Mouse (Mus musculus) myocyte (in vitro differentiated cells): Measurements from ENCODE around the gene Ccdc87. TPM values are rescaled to one million over a fixed set of nuclear protein-coding genes. Genes with fewer than 3 reads are reported as not detected.
"Not testable (repeated sequence)": the region's sequence is repeated elsewhere in the genome, so short reads cannot be mapped to it uniquely, and the experiment has no call there.

Experiments
- H3K27me3 ChIP-seq: one replicate; pipeline ENCODE4 v1.6.1; 2011; ENCODE audit not compliant: control insufficient read depth, insufficient read depth, insufficient read length
- H3K36me3 ChIP-seq: one replicate; pipeline ENCODE4 v1.6.1; 2011; ENCODE audit not compliant: control insufficient read depth, insufficient read depth
- H3K4me2 ChIP-seq: one replicate; pipeline ENCODE4 v1.6.1; 2011; ENCODE audit warnings: low read depth, control low read depth
- H3K4me3 ChIP-seq: one replicate; pipeline ENCODE4 v1.5.1; 2011; ENCODE audit warnings: mild to moderate bottlenecking, control low read depth, moderate library complexity
- H3K79me2 ChIP-seq: one replicate; pipeline ENCODE4 v1.6.1; 2011; ENCODE audit not compliant: control insufficient read depth, insufficient read depth
- H3ac ChIP-seq: one replicate; pipeline ENCODE4 v1.6.1; 2011; ENCODE audit not compliant: control insufficient read depth, insufficient read length
- CEBPB ChIP-seq: IDR thresholded peaks from 2 replicates; pipeline ENCODE4 v1.6.1; 2011; ENCODE audit warnings: mild to moderate bottlenecking, moderate library complexity; ENCODE audit not compliant: poor library complexity, insufficient read depth, severe bottlenecking
- E2F4 ChIP-seq: IDR thresholded peaks from one replicate; pipeline ENCODE4 v1.6.1; 2011; ENCODE audit warnings: mild to moderate bottlenecking, control low read depth, moderate library complexity; ENCODE audit not compliant: insufficient read depth
- MAX ChIP-seq: IDR thresholded peaks from one replicate; pipeline ENCODE4 v1.6.1; 2011; ENCODE audit warnings: low read depth, mild to moderate bottlenecking, control low read depth
- MYOD1 ChIP-seq, 3 experiments: IDR thresholded peaks; one replicate each; pipeline ENCODE4 v1.6.1; 2011; ENCODE audit warnings: control low read depth in 2 of 3, low read depth in 2 of 3, mild to moderate bottlenecking in 2 of 3, moderate library complexity in 1 of 3; ENCODE audit not compliant: insufficient read length in 2 of 3, control insufficient read depth in 1 of 3
- MYOG ChIP-seq, 3 experiments: IDR thresholded peaks; one replicate each; pipeline ENCODE4 v1.6.1; 2011; ENCODE audit warnings: control low read depth in 2 of 3, low read depth in 2 of 3, mild to moderate bottlenecking in 2 of 3; ENCODE audit not compliant: insufficient read length in 2 of 3, control insufficient read depth in 1 of 3, insufficient read depth in 1 of 3
- POLR2A ChIP-seq: IDR thresholded peaks from one replicate; pipeline ENCODE4 v1.6.1; 2011; ENCODE audit warnings: low read depth, mild to moderate bottlenecking, control low read depth, moderate library complexity; ENCODE audit not compliant: insufficient read length
- POLR2AphosphoS2 ChIP-seq: IDR thresholded peaks from one replicate; pipeline ENCODE4 v1.6.1; 2011; ENCODE audit warnings: low read depth, control low read depth; ENCODE audit not compliant: insufficient read length
- REST ChIP-seq: IDR thresholded peaks from one replicate; pipeline ENCODE4 v1.6.1; 2011; ENCODE audit warnings: mild to moderate bottlenecking, control low read depth, moderate library complexity; ENCODE audit not compliant: insufficient read depth, insufficient read length
- SRF ChIP-seq: IDR thresholded peaks from one replicate; pipeline ENCODE4 v1.6.1; 2011; ENCODE audit warnings: low read depth; ENCODE audit not compliant: control insufficient read depth, insufficient read length
- TCF12 ChIP-seq: IDR thresholded peaks from one replicate; pipeline ENCODE4 v1.6.1; 2011; ENCODE audit warnings: mild to moderate bottlenecking, control low read depth; ENCODE audit not compliant: poor library complexity, insufficient read depth, severe bottlenecking
- TCF3 ChIP-seq: IDR thresholded peaks from one replicate; pipeline ENCODE4 v1.6.1; 2011; ENCODE audit warnings: low read depth, control low read depth; ENCODE audit not compliant: insufficient read length
- USF1 ChIP-seq: IDR thresholded peaks from one replicate; pipeline ENCODE4 v1.6.1; 2011; ENCODE audit warnings: low read depth, mild to moderate bottlenecking, control low read depth, moderate library complexity
- polyA plus RNA-seq: library from polyadenylated mRNA; unstranded; fragments of >200 nt; fragmentation: generic; extraction: Trizol; gene quantifications from one replicate; pipeline ENCODE4 v1.2.1, GENCODE M21; 2012; ENCODE audit warnings: missing spikeins

Gene Ccdc87
- polyA plus RNA-seq, 1 experiment = 0.04 TPM

DNA sequence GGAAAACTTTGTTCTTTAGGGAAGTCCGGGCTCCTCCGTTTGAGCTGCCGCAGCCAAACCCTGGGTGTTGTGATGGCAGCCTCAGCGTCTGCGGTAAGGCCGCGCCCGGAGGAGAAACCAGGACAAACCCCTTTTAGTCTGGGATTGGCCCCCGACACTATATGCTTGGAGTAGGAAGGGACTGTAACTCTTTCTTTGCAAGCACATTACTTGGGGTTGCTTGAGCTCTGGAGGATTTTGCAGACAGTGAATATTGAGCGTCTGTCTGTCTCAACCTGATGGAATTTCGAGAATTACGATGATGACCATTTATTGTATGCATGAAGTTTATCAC, 27.3 kb upstream of the Ccdc87 start:
- TF ChIP-seq TCF3 (no peak), POLR2AphosphoS2 (peak; percentile 33)
- Histone ChIP-seq H3ac (peak overlapping the region; percentile 40), H3K27me3 (no peaks in the 10 kb centered on the region)

DNA sequence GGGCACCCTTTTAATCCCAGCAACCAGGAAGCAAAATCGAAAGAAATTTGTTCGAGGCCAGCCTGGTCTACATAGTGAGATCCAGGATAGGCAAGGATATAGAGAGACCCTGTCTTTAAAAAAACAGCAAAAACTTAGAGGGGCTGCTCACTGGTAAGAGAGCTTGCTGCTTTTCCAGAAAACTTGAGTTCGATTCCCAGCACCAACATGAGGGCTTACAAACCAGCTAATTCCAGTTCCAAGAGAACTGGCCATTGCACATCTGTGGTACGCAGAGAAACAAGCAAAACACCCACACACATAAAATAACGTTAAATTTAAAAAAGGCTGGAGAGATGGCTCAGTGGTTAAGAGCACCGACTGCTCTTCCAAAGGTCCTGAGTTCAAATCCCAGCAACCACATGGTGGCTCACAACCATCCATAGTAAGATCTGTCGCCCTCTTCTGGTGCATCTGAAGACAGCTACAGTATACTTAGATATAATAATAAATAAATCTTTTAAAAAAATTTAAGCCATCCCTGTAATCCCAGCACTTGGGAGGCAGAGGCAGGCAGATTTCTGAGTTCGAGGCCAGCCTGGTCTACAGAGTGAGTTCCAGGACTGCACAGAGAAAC, 26.7 kb upstream of the Ccdc87 start:
- H3K4me3 ChIP-seq = peak overlapping the region; percentile 90
- not testable (repeated sequence) for H3K27me3 ChIP-seq, H3K36me3 ChIP-seq, H3ac ChIP-seq
- peaks cover 38% of the 10 kb centered on the region for H3K79me2 ChIP-seq
- peak overlapping the region; percentile 68 for H3K4me2 ChIP-seq

More for the DNA sequence above, 27.3 kb upstream of the Ccdc87 start:
- H3K36me3 ChIP-seq = no peaks in the 10 kb centered on the region
- peak overlapping the region; percentile 90 for H3K4me3 ChIP-seq
- H3K79me2 ChIP-seq = peaks cover 43% of the 10 kb centered on the region
- H3K4me2 ChIP-seq = peak overlapping the region; percentile 68

DNA sequence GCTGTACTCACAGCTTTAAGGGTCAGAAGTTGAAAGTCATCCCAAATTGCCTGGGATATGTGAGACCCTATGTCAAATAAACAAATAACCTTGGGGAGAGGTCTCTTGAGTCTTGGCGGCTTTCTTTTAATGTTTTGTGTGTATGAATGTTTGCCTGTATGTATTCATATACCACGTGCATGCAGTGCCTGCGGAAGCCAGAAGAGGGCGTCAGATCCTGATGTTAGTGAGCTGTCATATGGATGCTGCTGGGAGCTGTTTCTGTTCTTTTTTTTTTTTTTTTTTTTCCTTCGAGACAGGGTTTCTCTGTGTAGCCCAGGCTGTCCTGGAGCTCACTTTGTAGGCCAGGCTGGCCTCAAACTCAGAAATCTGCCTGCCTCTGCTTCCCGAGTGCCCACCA, 26.2 kb upstream of the Ccdc87 start:
- Histone ChIP-seq H3K79me2 (peaks cover 32% of the 10 kb centered on the region), H3K36me3 (no peaks in the 10 kb centered on the region), H3K4me2 (no peak overlapping the region), H3K4me3 (no peak overlapping the region), H3K27me3 (no peaks in the 10 kb centered on the region), H3ac (no peak overlapping the region)
- TF ChIP-seq POLR2AphosphoS2 (no peak), CEBPB (no peak), TCF3 (no peak)

DNA sequence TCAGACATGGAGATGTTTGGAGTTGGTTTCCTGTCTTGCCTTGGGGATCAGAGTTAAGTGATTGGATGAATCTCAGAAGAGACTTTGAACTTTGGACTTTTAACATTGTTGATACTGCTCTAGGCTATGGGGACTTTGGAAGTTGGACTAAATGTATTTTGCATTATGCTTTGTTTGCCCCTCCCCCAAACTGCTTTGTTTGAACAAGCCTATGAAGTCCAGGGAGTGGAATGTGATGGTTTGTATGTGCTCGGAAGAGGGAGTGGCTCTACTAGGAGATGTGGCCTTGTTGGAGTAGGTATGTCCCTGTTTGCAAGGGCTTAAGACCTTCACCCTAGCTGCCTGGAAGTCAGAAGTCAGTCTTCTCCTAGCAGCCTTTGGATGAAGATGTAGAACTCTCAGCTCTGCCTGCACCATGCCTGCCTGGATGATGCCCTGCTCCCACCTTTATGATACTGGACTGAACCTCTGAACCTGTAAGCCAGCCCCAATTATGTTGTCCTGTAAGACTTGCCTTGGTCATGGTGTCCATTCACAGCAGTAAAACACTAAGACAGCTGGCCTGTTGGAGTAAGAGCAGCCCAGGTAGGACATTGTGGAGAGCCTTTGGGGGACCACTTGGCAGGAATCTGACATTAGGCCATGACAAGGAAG, 21.9 kb upstream of the Ccdc87 start:
- H3ac ChIP-seq = no peak overlapping the region
- no peak for TF ChIP-seq POLR2AphosphoS2
- TF ChIP-seq SRF = no peak
- no peak for TF ChIP-seq REST
- no peak for TF ChIP-seq MYOD1 (IDR thresholded peaks at IDR 0.05; ENCODE audit: control insufficient read depth in 1 of 3, insufficient read length in 2 of 3, low read depth in 2 of 3)
- TF ChIP-seq USF1 = no peak
- no peak for TF ChIP-seq MAX
- no peak for TF ChIP-seq TCF3
- no peak for TF ChIP-seq POLR2A
- TF ChIP-seq TCF12 = no peak
- TF ChIP-seq E2F4 = no peak
- TF ChIP-seq MYOG (IDR thresholded peaks at IDR 0.05; ENCODE audit: control insufficient read depth in 1 of 3, insufficient read depth in 1 of 3, insufficient read length in 2 of 3, low read depth in 2 of 3) = no peak
- TF ChIP-seq CEBPB = no peak
- H3K79me2 ChIP-seq = no peaks in the 10 kb centered on the region
- no peaks in the 10 kb centered on the region for H3K36me3 ChIP-seq
- no peak overlapping the region for H3K4me3 ChIP-seq
- no peak overlapping the region for H3K4me2 ChIP-seq
- no peaks in the 10 kb centered on the region for H3K27me3 ChIP-seq

DNA sequence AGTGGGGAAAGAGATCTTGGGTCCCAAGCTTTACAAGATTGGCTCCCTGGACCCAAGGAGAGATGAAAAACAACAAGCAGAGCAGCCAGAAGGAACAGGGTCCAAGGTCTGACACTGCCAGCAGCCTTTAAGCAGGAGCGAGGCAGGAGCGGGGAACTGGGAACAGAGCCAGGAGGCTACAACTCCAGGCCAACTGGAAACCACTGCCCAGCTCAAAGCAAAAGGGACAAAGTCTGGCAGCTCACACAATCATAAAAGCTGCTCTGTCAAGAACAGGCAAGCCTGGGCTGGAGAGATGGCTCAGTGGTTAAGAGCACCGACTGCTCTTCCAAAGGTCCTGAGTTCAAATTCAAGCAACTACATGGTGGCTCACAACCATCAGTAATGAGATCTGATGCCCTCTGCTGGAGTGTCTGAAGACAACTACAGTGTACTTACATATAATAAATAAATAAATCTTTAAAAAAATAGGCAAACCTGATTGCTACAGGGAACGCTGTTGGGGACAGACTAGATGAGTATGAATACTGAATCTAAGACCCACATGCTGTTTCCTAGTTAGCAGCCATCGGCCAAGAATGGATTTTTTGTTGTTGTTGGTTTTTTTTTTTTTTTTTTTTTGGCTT, 18.4 kb upstream of the Ccdc87 start:
- Histone ChIP-seq H3K4me2 (no peak overlapping the region), H3K36me3 (peaks cover 3% of the 10 kb centered on the region), H3K27me3 (no peaks in the 10 kb centered on the region), H3K79me2 (no peaks in the 10 kb centered on the region), H3K4me3 (no peak overlapping the region), H3ac (no peak overlapping the region)
- TF ChIP-seq MYOG (IDR thresholded peaks at IDR 0.05; ENCODE audit: control insufficient read depth in 1 of 3, insufficient read depth in 1 of 3, insufficient read length in 2 of 3, low read depth in 2 of 3) (no peak), USF1 (no peak), TCF12 (no peak), TCF3 (no peak), MYOD1 (IDR thresholded peaks at IDR 0.05; ENCODE audit: control insufficient read depth in 1 of 3, insufficient read length in 2 of 3, low read depth in 2 of 3) (no peak), REST (no peak), SRF (no peak), POLR2AphosphoS2 (no peak), E2F4 (no peak), CEBPB (no peak), POLR2A (no peak), MAX (no peak)
